In genomic region chr5:137583670-137584169, GRCm38 (mm10) we compare ENCODE assay signal across 7 mouse cellular contexts. TPM values are rescaled to one million over a fixed set of nuclear protein-coding genes. Genes with fewer than 3 reads are reported as not detected.
A peak's percentile ranks its signal among the peaks of the same experiment; 100 is the strongest.
DNase-seq lines count a peak whose midpoint lies in the region; ATAC-seq and TF ChIP-seq lines count a peak whose summit lies in the region.

No protein-coding gene starts in this region.

- DNase-seq in thymus, adult 2 months = peak; percentile 26
- no peak for DNase-seq in thymus, adult 18-20 months
- peak; percentile 40 for DNase-seq in retina, postnatal 7 days (ENCODE audit: low read depth, low spot score)
- no peak for DNase-seq in spleen, adult 12 weeks (ENCODE audit: low spot score)

- peak overlapping the region; percentile 30 for H3K4me3 ChIP-seq in thymus, adult 2 months (ENCODE audit: control insufficient read depth, insufficient read depth, low read length)
- peak overlapping the region; percentile 48 for H3K4me3 ChIP-seq in forebrain, embryonic 16.5 days (replicated peaks; ENCODE audit: low read length)
- peak overlapping the region; percentile 34 for H3K4me3 ChIP-seq in intestine, embryonic 15.5 days (replicated peaks)
- peak overlapping the region; percentile 14 for H3K4me3 ChIP-seq in liver, embryonic 16.5 days (ENCODE audit: low read depth, low read length)

- H3K9ac ChIP-seq in forebrain, embryonic 16.5 days (replicated peaks; ENCODE audit: low read depth, low read length) = peak overlapping the region; percentile 61
- peak overlapping the region; percentile 45 for H3K9ac ChIP-seq in intestine, embryonic 15.5 days
- no peak overlapping the region for H3K9ac ChIP-seq in liver, embryonic 16.5 days (ENCODE audit: low read depth, low read length)

- no peaks in the 10 kb centered on the region for H3K9me3 ChIP-seq in forebrain, embryonic 16.5 days (ENCODE audit: control insufficient read depth, low read length)
- H3K9me3 ChIP-seq in intestine, embryonic 15.5 days = no peaks in the 10 kb centered on the region
- H3K9me3 ChIP-seq in liver, embryonic 16.5 days (replicated peaks; ENCODE audit: control insufficient read depth, low read length) = peaks cover 6% of the 10 kb centered on the region; the same call in 1 of the 2 replicates

- no peak overlapping the region for H3K27ac ChIP-seq in thymus, adult 2 months (ENCODE audit: control insufficient read depth, insufficient read depth, low read length)
- peak overlapping the region; percentile 70 for H3K27ac ChIP-seq in forebrain, embryonic 16.5 days (ENCODE audit: low read length)
- H3K27ac ChIP-seq in intestine, embryonic 15.5 days = 0 out of 2 replicates have a peak overlapping the region, but pooled peaks have one; percentile 6
- H3K27ac ChIP-seq in liver, embryonic 16.5 days (ENCODE audit: low read length) = no peak overlapping the region

- TF ChIP-seq POLR2A in thymus, adult 2 months (IDR thresholded peaks at IDR 0.05; ENCODE audit: control insufficient read depth, extremely low read depth, insufficient read depth, low read length, poor library complexity) = no peak

- H3K4me1 ChIP-seq in thymus, adult 2 months (replicated peaks; ENCODE audit: control insufficient read depth, insufficient read depth, low read length) = peaks cover 2% of the 10 kb centered on the region
- no peaks in the 10 kb centered on the region; the same call in 1 of the 2 replicates for H3K4me1 ChIP-seq in forebrain, embryonic 16.5 days (replicated peaks; ENCODE audit: control insufficient read depth, insufficient read depth, low read length)
- H3K4me1 ChIP-seq in intestine, embryonic 15.5 days (replicated peaks) = no peaks in the 10 kb centered on the region; the same call in 1 of the 2 replicates
- H3K4me1 ChIP-seq in liver, embryonic 16.5 days (ENCODE audit: control insufficient read depth, low read depth, low read length) = no peaks in the 10 kb centered on the region; the same call in 1 of the 2 replicates

- TF ChIP-seq CTCF in thymus, adult 2 months (IDR thresholded peaks at IDR 0.05; ENCODE audit: borderline replicate concordance, control insufficient read depth, extremely low read depth, insufficient read depth, low read length, poor library complexity) = no peak

- peak; percentile 90 for ATAC-seq in forebrain, embryonic 16.5 days
- peak; percentile 66 for ATAC-seq in intestine, embryonic 15.5 days
- ATAC-seq in liver, embryonic 16.5 days (ENCODE audit: low read depth) = no peak

- no peaks in the 10 kb centered on the region for H3K27me3 ChIP-seq in thymus, adult 2 months (ENCODE audit: control insufficient read depth, insufficient read depth, low read length)
- H3K27me3 ChIP-seq in forebrain, embryonic 16.5 days (replicated peaks; ENCODE audit: control insufficient read depth, insufficient read depth, low read length) = no peaks in the 10 kb centered on the region; the same call in 1 of the 2 replicates
- H3K27me3 ChIP-seq in intestine, embryonic 15.5 days (replicated peaks) = peaks cover 14% of the 10 kb centered on the region
- H3K27me3 ChIP-seq in liver, embryonic 16.5 days (ENCODE audit: control insufficient read depth, insufficient read depth, low read depth, low read length) = no peaks in the 10 kb centered on the region

- WGBS in thymus, adult 2 months = 69% methylated on average over 27 of the region's 27 CpGs
- WGBS in forebrain, embryonic 16.5 days = 21% methylated on average over 27 of the region's 27 CpGs
- 8% methylated on average over 27 of the region's 27 CpGs for WGBS in intestine, embryonic 15.5 days
- 36% methylated on average over 27 of the region's 27 CpGs for WGBS in liver, embryonic 16.5 days (ENCODE audit: insufficient replicate concordance)

- no peaks in the 10 kb centered on the region for H3K36me3 ChIP-seq in thymus, adult 2 months (ENCODE audit: control insufficient read depth, insufficient read depth, low read length)
- no peaks in the 10 kb centered on the region for H3K36me3 ChIP-seq in forebrain, embryonic 16.5 days (ENCODE audit: control insufficient read depth, insufficient read depth)
- no peaks in the 10 kb centered on the region for H3K36me3 ChIP-seq in intestine, embryonic 15.5 days
- peaks cover 30% of the 10 kb centered on the region for H3K36me3 ChIP-seq in liver, embryonic 16.5 days (ENCODE audit: control insufficient read depth, insufficient read depth)

- H3K4me2 ChIP-seq in forebrain, embryonic 16.5 days (ENCODE audit: low read length) = peak overlapping the region; percentile 53
- peak overlapping the region; percentile 70 for H3K4me2 ChIP-seq in intestine, embryonic 15.5 days (replicated peaks)
- peak overlapping the region; percentile 22; the same call in 1 of the 2 replicates for H3K4me2 ChIP-seq in liver, embryonic 16.5 days (ENCODE audit: low read depth, low read length)

RNA-seq across cellular contexts. Expression of gene Tfr2, which starts 14.1 kb away (rescaled TPM):
- polyA plus RNA-seq in thymus, adult 2 months (2012; rRNA removed) = 0.49 and 2.4 TPM in 2 replicates
- 2.3 and 3.1 TPM in 2 replicates for polyA plus RNA-seq in forebrain, embryonic 16.5 days (2015; fragmentation: Nextera tagmentation; extraction: Ambion mirVana)
- polyA plus RNA-seq in intestine, embryonic 15.5 days (2015; fragmentation: Nextera tagmentation; extraction: Ambion mirVana) = 0.97 and 1.1 TPM in 2 replicates
- polyA plus RNA-seq in liver, embryonic 16.5 days (2015; fragmentation: Nextera tagmentation; extraction: Ambion mirVana) = 60.5 and 62.5 TPM in 2 replicates

RNA-seq across cellular contexts. Expression of gene Mospd3, which starts 17.1 kb away (rescaled TPM):
- 252 and 273 TPM in 2 replicates for polyA plus RNA-seq in thymus, adult 2 months (2012; rRNA removed)
- 43.5 and 43.7 TPM in 2 replicates for polyA plus RNA-seq in forebrain, embryonic 16.5 days (2015; fragmentation: Nextera tagmentation; extraction: Ambion mirVana)
- 24.6 and 29.6 TPM in 2 replicates for polyA plus RNA-seq in intestine, embryonic 15.5 days (2015; fragmentation: Nextera tagmentation; extraction: Ambion mirVana)
- polyA plus RNA-seq in liver, embryonic 16.5 days (2015; fragmentation: Nextera tagmentation; extraction: Ambion mirVana) = 21.3 and 23.1 TPM in 2 replicates

RNA-seq across cellular contexts. Expression of gene Pcolce, which starts 29.9 kb away (rescaled TPM):
- polyA plus RNA-seq in thymus, adult 2 months (2012; rRNA removed) = 21.9 and 29.7 TPM in 2 replicates
- 10.6 and 18.3 TPM in 2 replicates for polyA plus RNA-seq in forebrain, embryonic 16.5 days (2015; fragmentation: Nextera tagmentation; extraction: Ambion mirVana)
- polyA plus RNA-seq in intestine, embryonic 15.5 days (2015; fragmentation: Nextera tagmentation; extraction: Ambion mirVana) = 103 and 109 TPM in 2 replicates
- polyA plus RNA-seq in liver, embryonic 16.5 days (2015; fragmentation: Nextera tagmentation; extraction: Ambion mirVana) = 15.0 and 21.5 TPM in 2 replicates

RNA-seq across cellular contexts. Expression of gene Actl6b, which starts 30.4 kb away (rescaled TPM):
- polyA plus RNA-seq in thymus, adult 2 months (2012; rRNA removed) = 0.20 TPM in 1 of 2 replicates, not detected in the other
- polyA plus RNA-seq in forebrain, embryonic 16.5 days (2015; fragmentation: Nextera tagmentation; extraction: Ambion mirVana) = 254 and 298 TPM in 2 replicates
- 4.5 and 6.0 TPM in 2 replicates for polyA plus RNA-seq in intestine, embryonic 15.5 days (2015; fragmentation: Nextera tagmentation; extraction: Ambion mirVana)
- 0.05 TPM in 1 of 2 replicates, not detected in the other for polyA plus RNA-seq in liver, embryonic 16.5 days (2015; fragmentation: Nextera tagmentation; extraction: Ambion mirVana)

RNA-seq across cellular contexts. Expression of gene Fbxo24, which starts 45.1 kb away (rescaled TPM):
- polyA plus RNA-seq in thymus, adult 2 months (2012; rRNA removed) = 0.27 and 0.31 TPM in 2 replicates
- polyA plus RNA-seq in forebrain, embryonic 16.5 days (2015; fragmentation: Nextera tagmentation; extraction: Ambion mirVana) = 0.23 and 0.25 TPM in 2 replicates
- 0.15 TPM in 1 of 2 replicates, not detected in the other for polyA plus RNA-seq in intestine, embryonic 15.5 days (2015; fragmentation: Nextera tagmentation; extraction: Ambion mirVana)
- 0.07 and 0.13 TPM in 2 replicates for polyA plus RNA-seq in liver, embryonic 16.5 days (2015; fragmentation: Nextera tagmentation; extraction: Ambion mirVana)

Comparison
In these comparisons a context has a peak if more than half of its experiments do, and no peak if none do; other contexts are left out.
1. DNase-seq: peak in thymus, adult 2 months (single experiment) and retina, postnatal 7 days (single experiment); none in thymus, adult 18-20 months (0 of 2) and spleen, adult 12 weeks (single experiment).
2. H3K27ac ChIP-seq: peak in forebrain, embryonic 16.5 days (single experiment) and intestine, embryonic 15.5 days (single experiment); none in thymus, adult 2 months (single experiment) and liver, embryonic 16.5 days (single experiment).
3. RNA of gene Tfr2, which starts 14.1 kb away (polyA plus RNA-seq): 60.5 to 62.5 TPM in liver, embryonic 16.5 days; 2.3 to 3.1 TPM in forebrain, embryonic 16.5 days, 0.97 to 1.1 TPM in intestine, embryonic 15.5 days and 0.49 to 2.4 TPM in thymus, adult 2 months; every median in the first group is over 10 times any median in the second.
4. Peak in every context shown above with its lines, with median percentiles within 50 percentile points of each other: H3K4me3 ChIP-seq and H3K4me2 ChIP-seq.